Mouse (Mus musculus): ENCODE data around the gene Hsd17b2.
"Not testable (repeated sequence)": the region's sequence is repeated elsewhere in the genome, so short reads cannot be mapped to it uniquely, and the experiment has no call there.

Gene Hsd17b2

GRCm38 (mm10) chr8:117712226-117712625 lies 10.5 kb downstream of the Hsd17b2 start:
- no peak for DNase-seq (ENCODE audit: extremely low read depth, low read depth, low spot score)

GRCm38 (mm10) chr8:117714604-117715003 lies 12.9 kb downstream of the Hsd17b2 start:
- DNase-seq (ENCODE audit: extremely low read depth, low read depth, low spot score), result peak; percentile 97

- DNase-seq (ENCODE audit: extremely low read depth, low read depth, low spot score), result peak; percentile 94
Measured at GRCm38 (mm10) chr8:117715896-117716295, 14.2 kb downstream of the Hsd17b2 start.

- no peak for DNase-seq (ENCODE audit: extremely low read depth, low read depth, low spot score)
Measured at GRCm38 (mm10) chr8:117718152-117718860, 16.6 kb downstream of the Hsd17b2 start.

GRCm38 (mm10) chr8:117726467-117726866 lies 24.8 kb downstream of the Hsd17b2 start:
- DNase-seq (ENCODE audit: extremely low read depth, low read depth, low spot score), result no peak

GRCm38 (mm10) chr8:117727561-117727960 lies 25.9 kb downstream of the Hsd17b2 start:
- DNase-seq (ENCODE audit: extremely low read depth, low read depth, low spot score), result no peak

GRCm38 (mm10) chr8:117728234-117728633 lies 26.5 kb downstream of the Hsd17b2 start:
- DNase-seq (ENCODE audit: extremely low read depth, low read depth, low spot score), result peak; percentile 87

- DNase-seq (ENCODE audit: extremely low read depth, low read depth, low spot score), result no peak
Measured at GRCm38 (mm10) chr8:117730980-117731379, 29.3 kb downstream of the Hsd17b2 start.

GRCm38 (mm10) chr8:117736657-117737175 lies 35.0 kb downstream of the Hsd17b2 start:
- no peak for DNase-seq (ENCODE audit: extremely low read depth, low read depth, low spot score)

- DNase-seq (ENCODE audit: extremely low read depth, low read depth, low spot score), result not testable (repeated sequence)
Measured at GRCm38 (mm10) chr8:117738206-117738605, 36.5 kb downstream of the Hsd17b2 start.

GRCm38 (mm10) chr8:117740387-117740998 lies 38.8 kb downstream of the Hsd17b2 start:
- no peak for DNase-seq (ENCODE audit: extremely low read depth, low read depth, low spot score)

GRCm38 (mm10) chr8:117742431-117743012 lies 40.8 kb downstream of the Hsd17b2 start:
- no peak for DNase-seq (ENCODE audit: extremely low read depth, low read depth, low spot score)

- no peak for DNase-seq (ENCODE audit: extremely low read depth, low read depth, low spot score)
Measured at GRCm38 (mm10) chr8:117746651-117747050, 44.9 kb downstream of the Hsd17b2 start.

- no peak for DNase-seq (ENCODE audit: extremely low read depth, low read depth, low spot score)
Measured at GRCm38 (mm10) chr8:117747428-117747827, 45.7 kb downstream of the Hsd17b2 start.

- DNase-seq (ENCODE audit: extremely low read depth, low read depth, low spot score), result no peak
Measured at GRCm38 (mm10) chr8:117747886-117748730, 46.4 kb downstream of the Hsd17b2 start.

- DNase-seq (ENCODE audit: extremely low read depth, low read depth, low spot score), result no peak
Measured at GRCm38 (mm10) chr8:117749436-117749835, 47.7 kb downstream of the Hsd17b2 start.

GRCm38 (mm10) chr8:117757900-117758299 lies 56.2 kb downstream of the Hsd17b2 start:
- DNase-seq (ENCODE audit: extremely low read depth, low read depth, low spot score), result no peak

GRCm38 (mm10) chr8:117762776-117763175 lies 61.1 kb downstream of the Hsd17b2 start:
- no peak for DNase-seq (ENCODE audit: extremely low read depth, low read depth, low spot score)

GRCm38 (mm10) chr8:117764625-117765024 lies 62.9 kb downstream of the Hsd17b2 start:
- DNase-seq (ENCODE audit: extremely low read depth, low read depth, low spot score), result peak; percentile 78

GRCm38 (mm10) chr8:117765947-117766346 lies 64.2 kb downstream of the Hsd17b2 start:
- DNase-seq (ENCODE audit: extremely low read depth, low read depth, low spot score), result no peak

- DNase-seq (ENCODE audit: extremely low read depth, low read depth, low spot score), result peak; percentile 46
Measured at GRCm38 (mm10) chr8:117768971-117769370, 67.3 kb downstream of the Hsd17b2 start.
